Mouse (Mus musculus) gastrocnemius, adult 2 months (tissue): Measurements from ENCODE around the gene Ctbp2. TPM values are rescaled to one million over a fixed set of nuclear protein-coding genes. Genes with fewer than 3 reads are reported as not detected.
A peak's percentile ranks its signal among the peaks of the same experiment; 100 is the strongest.

Experiments
- DNase-seq: peaks from one replicate; pipeline ENCODE4 v3.0.0; 2022
- H3K27ac ChIP-seq: fragments of 200-600 bp; 2 replicates; pipeline ENCODE4 v1.8.1; 2022; ENCODE audit warnings: mild to moderate bottlenecking
- H3K4me3 ChIP-seq: fragments of 200-600 bp; 2 replicates; pipeline ENCODE4 v1.8.1; 2022; ENCODE audit warnings: mild to moderate bottlenecking, moderate library complexity
- CTCF ChIP-seq: fragments of 200-600 bp; IDR thresholded peaks from 2 replicates; pipeline ENCODE4 v1.8.1; 2022; ENCODE audit warnings: antibody characterized with exemption, mild to moderate bottlenecking, moderate library complexity
- intact Hi-C: fragments of 180-260 bp; cut with DNase I; formaldehyde crosslinking; loops from one replicate; pipeline ENCODE4 v1.15.1; 2025
- long read RNA-seq, 2 experiments: library from polyadenylated mRNA; stranded (forward); transcript quantifications; one replicate each; pipeline ENCODE4 v2.0.0; 2021
- total RNA-seq, 2 experiments: library from RNA; stranded (reverse); gene quantifications; 2 replicates each; pipeline ENCODE4 v1.2.3; 2021

Gene Ctbp2
- 10 to 100 TPM; 18.7 to 23.0 TPM for total RNA-seq
- long read RNA-seq, experiment 1, partial matches to known transcripts: 0 of 6 reads
- long read RNA-seq, experiment 1, other reads (novel, unspliced or antisense): 3 of 6 reads
- long read RNA-seq, experiment 2, partial matches to known transcripts: 0 of 10 reads
- long read RNA-seq, experiment 2, other reads (novel, unspliced or antisense): 5 of 10 reads

- intact Hi-C loops: loop anchor here (2.0 to 5.0 kb wide), 2 partner anchors 65 to 513 kb away; partner anchors contain the start of gene Edrf1
- H3K27ac ChIP-seq: peak within 1 kb of the TSS; percentile 93
- peak; percentile 93 for DNase-seq
- TF ChIP-seq CTCF: peak; percentile 68
- peak within 1 kb of the TSS; percentile 74 for H3K4me3 ChIP-seq
Measured at GRCm38 (mm10) chr7:133123999-133124700, at the start of gene Ctbp2. TSS of gene Ctbp2 (minus strand) at chr7:133124354.

- DNase-seq: peak; percentile 44
- Histone ChIP-seq H3K27ac (no peak overlapping the region), H3K4me3 (no peak overlapping the region)
- TF ChIP-seq CTCF: no peak
- intact Hi-C loops: no loop called here
Measured at GRCm38 (mm10) chr7:133171403-133172032, 47.4 kb upstream of the Ctbp2 start.

- no peak for TF ChIP-seq CTCF
- no peak for DNase-seq
- H3K4me3 ChIP-seq: no peak overlapping the region
- intact Hi-C loops: no loop called here
- no peak overlapping the region for H3K27ac ChIP-seq
Measured at GRCm38 (mm10) chr7:133168928-133169327, 44.8 kb upstream of the Ctbp2 start.

GRCm38 (mm10) chr7:133167903-133168302 lies 43.7 kb upstream of the Ctbp2 start:
- intact Hi-C loops: no loop called here

GRCm38 (mm10) chr7:133164770-133165169 lies 40.6 kb upstream of the Ctbp2 start:
- H3K27ac ChIP-seq: no peak overlapping the region
- DNase-seq: no peak
- intact Hi-C loops: no loop called here
- no peak for TF ChIP-seq CTCF
- H3K4me3 ChIP-seq: no peak overlapping the region

More at GRCm38 (mm10) chr7:133167903-133168302, 43.7 kb upstream of the Ctbp2 start:
- Histone ChIP-seq H3K4me3 (no peak overlapping the region), H3K27ac (no peak overlapping the region)
- TF ChIP-seq CTCF: no peak
- DNase-seq: no peak

GRCm38 (mm10) chr7:133163011-133163410 lies 38.9 kb upstream of the Ctbp2 start:
- Histone ChIP-seq H3K4me3 (no peak overlapping the region), H3K27ac (no peak overlapping the region)
- no peak for DNase-seq
- intact Hi-C loops: no loop called here
- TF ChIP-seq CTCF: no peak

- H3K27ac ChIP-seq: no peak overlapping the region
- H3K4me3 ChIP-seq: no peak overlapping the region
- no peak for TF ChIP-seq CTCF
- no peak for DNase-seq
- intact Hi-C loops: no loop called here
Measured at GRCm38 (mm10) chr7:133162131-133162530, 38.0 kb upstream of the Ctbp2 start.

- intact Hi-C loops: no loop called here
- 0 out of 2 replicates have a peak overlapping the region, but pooled peaks have one; percentile 1 for H3K27ac ChIP-seq
- no peak for TF ChIP-seq CTCF
- peak; percentile 47 for DNase-seq
- no peak overlapping the region for H3K4me3 ChIP-seq
Measured at GRCm38 (mm10) chr7:133161362-133162080, 37.4 kb upstream of the Ctbp2 start.

GRCm38 (mm10) chr7:133159519-133159918 lies 35.4 kb upstream of the Ctbp2 start:
- intact Hi-C loops: no loop called here
- no peak for DNase-seq
- Histone ChIP-seq H3K27ac (no peak overlapping the region), H3K4me3 (no peak overlapping the region)
- TF ChIP-seq CTCF: no peak

- no peak for TF ChIP-seq CTCF
- intact Hi-C loops: no loop called here
Measured at GRCm38 (mm10) chr7:133155621-133156020, 31.5 kb upstream of the Ctbp2 start.

GRCm38 (mm10) chr7:133154846-133155245 lies 30.7 kb upstream of the Ctbp2 start:
- TF ChIP-seq CTCF: no peak
- intact Hi-C loops: no loop called here
- no peak overlapping the region for H3K4me3 ChIP-seq
- H3K27ac ChIP-seq: no peak overlapping the region
- DNase-seq: no peak

More at GRCm38 (mm10) chr7:133155621-133156020, 31.5 kb upstream of the Ctbp2 start:
- Histone ChIP-seq H3K4me3 (no peak overlapping the region), H3K27ac (no peak overlapping the region)
- no peak for DNase-seq

- TF ChIP-seq CTCF: no peak
- DNase-seq: no peak
- H3K4me3 ChIP-seq: no peak overlapping the region
- no peak overlapping the region for H3K27ac ChIP-seq
- intact Hi-C loops: no loop called here
Measured at GRCm38 (mm10) chr7:133139689-133140336, 15.7 kb upstream of the Ctbp2 start.
